Mouse (Mus musculus): ENCODE measurements at regions not wholly inside any gene's neighbourhood (a gene's known extent, or its start where the extent isn't known, plus 50 kb on each side); places are given as distances from the start of the nearest gene placed in this dataset.

- TF ChIP-seq POLR2A (IDR thresholded peaks at IDR 0.05; ENCODE audit: insufficient read depth, low read depth, low read length): no peak
- no peak for TF ChIP-seq EP300 (IDR thresholded peaks at IDR 0.05; ENCODE audit: insufficient read depth, low read depth, low read length)
Observed at GRCm38 (mm10) chr2:173426191-173427065, 96.0 kb upstream of the 1700021F07Rik start.
